Mouse (Mus musculus) CH12.LX (cell line): ENCODE results near the gene Slc52a3. TPM values are rescaled to one million over a fixed set of nuclear protein-coding genes. Genes with fewer than 3 reads are reported as not detected.

Experiments used
- DNase-seq: peaks from one replicate; pipeline ENCODE4 v3.0.0-alpha.2; 2013; ENCODE audit errors: extremely low read depth
- H3K27ac ChIP-seq: 2 replicates; pipeline ENCODE4 v1.5.1; 2012; ENCODE audit warnings: low read depth, mild to moderate bottlenecking, control low read depth, moderate library complexity; ENCODE audit not compliant: insufficient read depth
- H3K27me3 ChIP-seq: replicated peaks from 2 replicates; pipeline ENCODE3; 2012; ENCODE audit warnings: inconsistent platforms
- H3K36me3 ChIP-seq, 2 experiments: replicated peaks in 1 of 2; 2 replicates each; pipeline versions ENCODE3 to v1.6.1; 2012; ENCODE audit warnings: inconsistent platforms in 1 of 2, low read length in 1 of 2, mild to moderate bottlenecking in 1 of 2, mixed read lengths in 1 of 2, moderate library complexity in 1 of 2; ENCODE audit not compliant: control insufficient read depth in 1 of 2, insufficient read depth in 1 of 2
- H3K4me1 ChIP-seq, 2 experiments: 2 replicates each; pipeline ENCODE4 v1.6.1; 2012; ENCODE audit warnings: inconsistent platforms in 1 of 2, moderate library complexity in 1 of 2; ENCODE audit not compliant: insufficient read depth in 2 of 2, control insufficient read depth in 1 of 2
- H3K4me2 ChIP-seq: 2 replicates; pipeline ENCODE4 v1.6.1; 2012; ENCODE audit warnings: low read depth, mild to moderate bottlenecking, control low read depth; ENCODE audit not compliant: poor library complexity, insufficient read depth, severe bottlenecking
- H3K4me3 ChIP-seq, 3 experiments: fragments of 150-350 bp in 1 of 3; sonication (generic) in 1 of 3; replicated peaks in 1 of 3; 2 replicates each; pipeline versions ENCODE3 to v1.5.1; 2011 to 2012; ENCODE audit warnings: low read depth in 2 of 3, low read length in 2 of 3, mild to moderate bottlenecking in 2 of 3, moderate library complexity in 2 of 3, control low read depth in 1 of 3, improper control_type of control experiment in 1 of 3, inconsistent platforms in 1 of 3, mixed read lengths in 1 of 3; ENCODE audit not compliant: poor library complexity in 1 of 3
- H3K79me2 ChIP-seq: replicated peaks from 2 replicates; pipeline ENCODE4 v1.6.1; 2012; ENCODE audit warnings: mild to moderate bottlenecking, moderate library complexity; ENCODE audit not compliant: control insufficient read depth, poor library complexity, insufficient read depth, severe bottlenecking; ENCODE audit errors: extremely low read depth
- H3K9ac ChIP-seq: 2 replicates; pipeline ENCODE4 v1.6.1; 2012; ENCODE audit warnings: low read depth, mild to moderate bottlenecking, control low read depth, moderate library complexity; ENCODE audit not compliant: insufficient read depth
- H3K9me3 ChIP-seq: replicated peaks from 2 replicates; pipeline ENCODE3; 2012; ENCODE audit warnings: low read length, inconsistent platforms, mixed read lengths
- BHLHE40 ChIP-seq: IDR thresholded peaks from 2 replicates; pipeline ENCODE4 v1.6.1; 2011; ENCODE audit warnings: mild to moderate bottlenecking, low read depth, low read length, improper control_type of control experiment
- CHD1 ChIP-seq: IDR thresholded peaks from 2 replicates; pipeline ENCODE4 v1.6.1; 2012; ENCODE audit warnings: low read depth, low read length, improper control_type of control experiment, inconsistent platforms
- CHD2 ChIP-seq: IDR thresholded peaks from 2 replicates; pipeline ENCODE4 v1.6.1; 2011; ENCODE audit warnings: low read length, improper control_type of control experiment
- CTCF ChIP-seq, 2 experiments: IDR thresholded peaks in 1 of 2; conservative IDR thresholded peaks in 1 of 2; 2 replicates each; pipeline ENCODE4 v1.5.1; 2011 to 2012; ENCODE audit warnings: low read depth in 2 of 2, low read length in 2 of 2, improper control_type of control experiment in 1 of 2, inconsistent platforms in 1 of 2, mild to moderate bottlenecking in 1 of 2, moderate library complexity in 1 of 2
- E2F4 ChIP-seq: IDR thresholded peaks from 2 replicates; pipeline ENCODE4 v1.6.1; 2011; ENCODE audit warnings: low read depth, low read length, improper control_type of control experiment; ENCODE audit not compliant: insufficient replicate concordance
- EP300 ChIP-seq: IDR thresholded peaks from 2 replicates; pipeline ENCODE4 v1.6.1; 2011; ENCODE audit warnings: low read length, improper control_type of control experiment
- ETS1 ChIP-seq: conservative IDR thresholded peaks from 2 replicates; pipeline ENCODE4 v1.6.1; 2012; ENCODE audit warnings: low read depth, mild to moderate bottlenecking, inconsistent platforms, low read length, improper control_type of control experiment, moderate library complexity
- GABPA ChIP-seq: IDR thresholded peaks from 2 replicates; pipeline ENCODE4 v1.6.1; 2012; ENCODE audit warnings: low read depth, low read length, improper control_type of control experiment, inconsistent platforms; ENCODE audit not compliant: insufficient replicate concordance
- JUND ChIP-seq: conservative IDR thresholded peaks from 2 replicates; pipeline ENCODE4 v1.6.1; 2011; ENCODE audit warnings: low read depth, low read length, improper control_type of control experiment
- KAT2A ChIP-seq: IDR thresholded peaks from 2 replicates; pipeline ENCODE4 v1.6.1; 2012; ENCODE audit warnings: low read length, improper control_type of control experiment, inconsistent platforms; ENCODE audit not compliant: insufficient replicate concordance
- MAFK ChIP-seq: IDR thresholded peaks from 2 replicates; pipeline ENCODE4 v1.6.1; 2011; ENCODE audit warnings: low read length, improper control_type of control experiment; ENCODE audit not compliant: insufficient replicate concordance
- MAX ChIP-seq: IDR thresholded peaks from 2 replicates; pipeline ENCODE4 v1.6.1; 2011; ENCODE audit warnings: low read length, improper control_type of control experiment
- MAZ ChIP-seq: IDR thresholded peaks from 2 replicates; pipeline ENCODE4 v1.6.1; 2012; ENCODE audit warnings: low read depth, mild to moderate bottlenecking, inconsistent platforms, low read length, improper control_type of control experiment, moderate library complexity
- MEF2A ChIP-seq: IDR thresholded peaks from 2 replicates; pipeline ENCODE4 v1.6.1; 2014; ENCODE audit warnings: low read depth, mild to moderate bottlenecking, inconsistent platforms, low read length, improper control_type of control experiment, borderline replicate concordance
- MYC ChIP-seq: IDR thresholded peaks from 2 replicates; pipeline ENCODE4 v1.6.1; 2011; ENCODE audit warnings: low read depth, mild to moderate bottlenecking, improper control_type of control experiment, low read length
- PAX5 ChIP-seq: IDR thresholded peaks from 2 replicates; pipeline ENCODE4 v1.6.1; 2012; ENCODE audit warnings: low read length, inconsistent platforms, mixed read lengths
- POLR2A ChIP-seq: IDR thresholded peaks from 2 replicates; pipeline ENCODE4 v1.6.1; 2011; ENCODE audit warnings: low read depth, mild to moderate bottlenecking, improper control_type of control experiment, low read length
- POLR2AphosphoS2 ChIP-seq: IDR thresholded peaks from 2 replicates; pipeline ENCODE4 v1.6.1; 2011; ENCODE audit warnings: low read depth, low read length, improper control_type of control experiment
- RAD21 ChIP-seq: IDR thresholded peaks from 2 replicates; pipeline ENCODE4 v1.6.1; 2011; ENCODE audit warnings: low read depth, mild to moderate bottlenecking, low read length, improper control_type of control experiment, moderate library complexity
- RCOR1 ChIP-seq: conservative IDR thresholded peaks from 2 replicates; pipeline ENCODE4 v1.6.1; 2012; ENCODE audit warnings: low read depth, mild to moderate bottlenecking, inconsistent platforms, low read length, improper control_type of control experiment
- TBP ChIP-seq: conservative IDR thresholded peaks from 2 replicates; pipeline ENCODE4 v1.6.1; 2011; ENCODE audit warnings: low read depth, low read length, improper control_type of control experiment
- TCF12 ChIP-seq: IDR thresholded peaks from 2 replicates; pipeline ENCODE4 v1.6.1; 2014; ENCODE audit warnings: low read depth, mild to moderate bottlenecking, inconsistent platforms, low read length, improper control_type of control experiment
- USF1 ChIP-seq: IDR thresholded peaks from 2 replicates; pipeline ENCODE4 v1.6.1; 2014; ENCODE audit warnings: low read depth, mild to moderate bottlenecking, inconsistent platforms, low read length, improper control_type of control experiment
- USF2 ChIP-seq: conservative IDR thresholded peaks from 2 replicates; pipeline ENCODE4 v1.6.1; 2011; ENCODE audit warnings: low read depth, low read length, improper control_type of control experiment
- ZMIZ1 ChIP-seq: IDR thresholded peaks from 2 replicates; pipeline ENCODE4 v1.6.1; 2012; ENCODE audit warnings: low read depth, mild to moderate bottlenecking, inconsistent platforms, low read length, improper control_type of control experiment
- ZNF384 ChIP-seq: IDR thresholded peaks from 2 replicates; pipeline ENCODE4 v1.6.1; 2012; ENCODE audit warnings: low read depth, low read length, improper control_type of control experiment, inconsistent platforms
- dilution Hi-C: fragments of 300-500 bp; cut with MboI; formaldehyde crosslinking; loops from 2 replicates; pipeline ENCODE4 v1.14.3; 2020; ENCODE audit warnings: low sequenced_read_pairs; ENCODE audit not compliant: extremely low pct_unique_long_range_greater_than_20kb, extremely low pct_ligation_motif_present
- in situ Hi-C: fragments of 300-500 bp; cut with MboI; formaldehyde crosslinking; loops from 3 replicates; pipeline ENCODE4 v1.14.3; 2019; ENCODE audit warnings: low sequenced_read_pairs, low pct_ligation_motif_present, low pct_unique_long_range_greater_than_20kb, mixed read lengths
- polyA plus RNA-seq: library from polyadenylated mRNA; unstranded; fragments of >175 nt; gene quantifications from 2 replicates; pipeline ENCODE4 v1.2.1, GENCODE M21; 2012; ENCODE audit warnings: low read depth; ENCODE audit not compliant: insufficient read length
- total RNA-seq, 2 experiments: library from RNA; depleted of rRNA; stranded (reverse); fragments of 300-350 nt in 1 of 2; fragments of >200 nt in 1 of 2; gene quantifications; 2 replicates each; pipeline ENCODE4 v1.2.3; 2012 to 2014

Slc52a3 gene
- total and polyA plus RNA-seq, 3 experiments = 0.17 to 0.55 TPM; not detected in 1

DNA sequence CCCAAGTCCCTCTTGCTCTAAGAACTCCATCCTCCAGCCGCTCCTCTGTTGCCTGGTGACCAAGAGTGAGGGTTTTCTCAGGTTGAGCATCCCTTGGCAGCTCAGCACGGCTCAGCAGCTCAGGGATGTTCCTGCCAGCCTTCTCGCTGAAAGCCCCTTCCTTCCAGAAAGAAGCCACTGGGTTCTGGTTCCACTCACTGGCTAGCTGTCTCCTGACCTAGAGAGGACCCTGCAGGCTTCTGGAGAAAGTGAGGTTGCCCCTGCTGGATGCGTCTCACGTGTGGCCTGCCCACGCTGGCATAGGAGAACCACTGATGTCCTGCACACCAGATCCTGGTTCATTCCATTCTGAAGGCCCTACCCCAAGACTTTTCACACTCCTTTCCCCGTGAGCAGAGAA, 27.3 kb upstream of the Slc52a3 start:
- Histone ChIP-seq H3K27me3 (no peaks in the 10 kb centered on the region), H3K4me3 (no peak overlapping the region), H3K79me2 (peaks cover 6% of the 10 kb centered on the region; the same call in 1 of the 2 replicates), H3K9me3 (no peaks in the 10 kb centered on the region), H3K36me3 (peaks cover 16 to 43% of the 10 kb centered on the region in 2 experiments), H3K9ac (no peak overlapping the region), H3K27ac (no peak overlapping the region), H3K4me1 (peaks cover 52 to 97% of the 10 kb centered on the region in 2 experiments), H3K4me2 (no peak overlapping the region)
- DNase-seq = no peak
- in situ Hi-C loops (no loop called here), dilution Hi-C loops (no loop called here)
- TF ChIP-seq KAT2A (no peak), GABPA (no peak), ZMIZ1 (no peak), MAX (no peak), JUND (no peak), RAD21 (no peak), MYC (no peak), ZNF384 (no peak), TBP (no peak), USF1 (no peak), POLR2A (no peak), BHLHE40 (no peak), MEF2A (no peak), E2F4 (no peak), USF2 (no peak), RCOR1 (no peak), CHD2 (no peak), EP300 (no peak), ETS1 (no peak), MAFK (no peak)

DNA sequence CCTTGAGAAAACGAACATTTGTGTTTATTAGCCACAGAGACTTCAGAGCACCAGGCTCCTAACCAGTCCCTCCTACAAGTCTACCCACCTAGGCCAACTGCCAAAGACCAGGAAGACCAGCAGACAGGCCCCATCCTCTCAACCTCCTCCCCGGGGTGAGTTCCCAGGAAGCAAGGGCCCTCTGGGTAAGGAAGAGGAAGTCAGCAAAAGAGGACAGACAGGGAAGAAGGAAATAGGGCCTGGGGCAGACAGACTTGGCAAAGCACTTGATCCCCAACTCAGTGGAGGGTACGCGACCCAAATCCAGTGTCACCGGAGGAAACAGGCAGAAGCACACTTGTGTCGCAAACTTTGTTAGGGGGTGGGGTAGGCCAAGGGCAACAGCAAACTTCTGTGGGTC, 26.9 kb upstream of the Slc52a3 start:
- in situ Hi-C loops = no loop called here
- no peak for TF ChIP-seq RCOR1
- no peak for TF ChIP-seq TCF12
- TF ChIP-seq ETS1 = no peak
- TF ChIP-seq ZMIZ1 = no peak
- no peak for TF ChIP-seq USF2
- no peak for TF ChIP-seq CHD1
- no peak for TF ChIP-seq CHD2
- TF ChIP-seq POLR2AphosphoS2 = no peak
- TF ChIP-seq PAX5 = no peak
- TF ChIP-seq MAZ = no peak
- no peak for TF ChIP-seq CTCF (conservative IDR thresholded peaks at IDR 0.05 in 1 of 2, IDR thresholded peaks at IDR 0.05 in 1 of 2; ENCODE audit: low read depth in 2 of 2, low read length in 2 of 2)
- TF ChIP-seq KAT2A = no peak
- no peaks in the 10 kb centered on the region for H3K9me3 ChIP-seq
- no peak overlapping the region for H3K27ac ChIP-seq
- H3K4me3 ChIP-seq = no peak overlapping the region
- H3K79me2 ChIP-seq = peaks cover 6% of the 10 kb centered on the region; the same call in 1 of the 2 replicates
- H3K9ac ChIP-seq = no peak overlapping the region
- H3K36me3 ChIP-seq = peaks cover 16 to 43% of the 10 kb centered on the region in 2 experiments
- no peak for DNase-seq
- no peak overlapping the region for H3K4me2 ChIP-seq
- dilution Hi-C loops = no loop called here
- peaks cover 54 to 100% of the 10 kb centered on the region in 2 experiments for H3K4me1 ChIP-seq
- H3K27me3 ChIP-seq = no peaks in the 10 kb centered on the region
